Mouse (Mus musculus) natural killer cell, adult 2 months (primary cell): ENCODE results near the gene Insrr.
"Not testable (repeated sequence)": the region's sequence is repeated elsewhere in the genome, so short reads cannot be mapped to it uniquely, and the experiment has no call there.

Source experiments
- DNase-seq, 2 experiments: peaks; one replicate each; pipeline ENCODE4 v3.0.0; 2022; ENCODE audit warnings: low spot score in 2 of 2

Insrr gene

GRCm38 (mm10) chr3:87832109-87832859, 35.5 kb downstream of the Insrr start:
- no peak for DNase-seq

GRCm38 (mm10) chr3:87833482-87833881, 36.7 kb downstream of the Insrr start:
- no peak for DNase-seq

- DNase-seq: peak; percentile 75 to 76
Observed at GRCm38 (mm10) chr3:87838622-87839021, 41.9 kb downstream of the Insrr start.

- DNase-seq: peak; percentile 47 to 78
Observed at GRCm38 (mm10) chr3:87840858-87841257, 44.1 kb downstream of the Insrr start.

GRCm38 (mm10) chr3:87844981-87845380, 48.2 kb downstream of the Insrr start:
- no peak for DNase-seq

- no peak for DNase-seq
Observed at GRCm38 (mm10) chr3:87846186-87846585, 49.4 kb downstream of the Insrr start.

- peak; percentile 82 to 91 for DNase-seq
Observed at GRCm38 (mm10) chr3:87846650-87847110, 49.9 kb downstream of the Insrr start, which contains the start of gene Sh2d2a. Sh2d2a (plus strand) TSS chr3:87846755.

GRCm38 (mm10) chr3:87847680-87848079, 50.9 kb downstream of the Insrr start:
- DNase-seq: peak; percentile 39 to 47

- DNase-seq: peak in 1 of 2 experiments; percentile 47
Observed at GRCm38 (mm10) chr3:87849117-87849516, 52.4 kb downstream of the Insrr start.

GRCm38 (mm10) chr3:87854795-87855568, 58.2 kb downstream of the Insrr start:
- no peak for DNase-seq

GRCm38 (mm10) chr3:87855936-87856335, 59.2 kb downstream of the Insrr start:
- no peak for DNase-seq

GRCm38 (mm10) chr3:87857666-87858065, 60.9 kb downstream of the Insrr start:
- DNase-seq: no peak

GRCm38 (mm10) chr3:87859813-87860212, 63.1 kb downstream of the Insrr start:
- peak; percentile 64 to 70 for DNase-seq

- not testable (repeated sequence) for DNase-seq
Observed at GRCm38 (mm10) chr3:87864111-87864510, 67.4 kb downstream of the Insrr start.
